Mouse (Mus musculus) liver, embryonic 14.5 days (tissue): ENCODE data around the gene Cnpy2.

Experiments
- CTCF ChIP-seq: IDR thresholded peaks from 2 replicates; pipeline ENCODE4 v1.5.1; 2016; ENCODE audit warnings: antibody characterized with exemption, low read depth, control low read depth
- EP300 ChIP-seq: IDR thresholded peaks from 2 replicates; pipeline ENCODE4 v1.6.1; 2016; ENCODE audit warnings: antibody characterized with exemption, low read depth

DNA sequence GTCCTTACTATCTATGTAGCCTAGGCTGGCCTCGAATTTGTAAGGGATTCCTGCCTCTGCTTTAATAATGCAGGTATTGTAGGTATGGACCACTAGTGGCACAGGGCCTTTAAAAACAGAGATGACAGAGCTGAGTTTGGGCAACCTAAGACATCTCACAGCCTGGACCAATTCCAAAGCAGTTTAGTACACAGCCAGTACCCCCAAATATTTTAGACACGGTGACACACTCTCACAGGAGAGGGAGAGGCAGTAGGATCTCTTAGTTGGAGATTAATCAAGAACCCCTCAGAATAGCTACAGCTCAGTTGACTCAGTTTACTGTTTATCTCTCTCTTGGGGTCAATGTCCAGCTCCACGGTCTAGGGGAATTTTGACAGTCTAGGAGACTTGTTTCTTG lies 19.9 kb upstream of the Cnpy2 start:
- TF ChIP-seq EP300 (no peak), CTCF (no peak)
